Mouse (Mus musculus): Measurements from ENCODE around the gene Yy1. TPM values are rescaled to one million over a fixed set of nuclear protein-coding genes. Genes with fewer than 3 reads are reported as not detected.

Yy1 gene
- total RNA-seq, 2 experiments from 2014 or later: 55.5 to 79.9 TPM

DNA sequence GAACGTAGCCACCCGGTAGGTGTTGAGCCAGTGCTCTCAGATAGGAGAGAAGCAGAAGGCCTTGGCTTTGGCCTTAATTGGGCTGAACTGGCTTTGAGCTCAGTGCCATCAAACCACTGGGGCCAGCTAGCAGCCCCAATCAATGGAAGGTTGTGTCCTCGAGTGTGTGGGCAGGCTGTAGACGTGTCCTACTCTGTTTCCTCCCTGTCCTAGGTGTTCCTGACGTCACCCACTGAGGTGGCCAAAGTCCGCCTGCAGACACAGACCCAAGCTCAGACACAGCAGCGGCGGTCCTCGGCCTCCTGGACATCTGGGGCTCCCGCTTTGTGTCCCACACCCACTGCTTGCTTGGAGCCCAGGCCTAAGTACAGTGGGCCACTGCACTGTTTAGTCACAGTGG lies 62.3 kb downstream of the Yy1 start:
- DNase-seq (ENCODE audit: low spot score in 2 of 2): no peak

- DNase-seq (ENCODE audit: low spot score in 2 of 2): no peak
These were observed 63.4 kb downstream of the Yy1 start for GRCm38 (mm10) chr12:108856186-108856585.

DNA sequence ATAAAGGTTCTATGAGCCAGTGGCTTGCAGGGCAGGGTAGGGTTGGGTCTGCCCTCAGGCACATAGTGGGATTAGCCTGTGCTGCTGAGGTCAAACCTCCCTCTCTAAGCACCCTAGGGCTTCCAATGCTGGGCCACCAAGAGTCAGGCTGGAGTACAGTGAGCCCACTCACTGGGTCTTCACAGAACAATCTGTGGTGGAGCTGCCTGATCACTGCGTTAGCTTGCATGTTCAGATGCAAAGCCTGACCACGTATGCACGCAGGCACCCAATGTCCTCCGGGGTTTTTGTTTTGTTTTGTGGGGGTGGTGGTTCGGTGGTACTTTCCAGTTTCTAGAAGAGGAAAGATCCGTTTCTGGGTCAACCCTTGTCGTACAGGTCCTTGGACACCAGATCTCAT lies 64.3 kb downstream of the Yy1 start:
- no peak for DNase-seq (ENCODE audit: low spot score in 2 of 2)

DNA sequence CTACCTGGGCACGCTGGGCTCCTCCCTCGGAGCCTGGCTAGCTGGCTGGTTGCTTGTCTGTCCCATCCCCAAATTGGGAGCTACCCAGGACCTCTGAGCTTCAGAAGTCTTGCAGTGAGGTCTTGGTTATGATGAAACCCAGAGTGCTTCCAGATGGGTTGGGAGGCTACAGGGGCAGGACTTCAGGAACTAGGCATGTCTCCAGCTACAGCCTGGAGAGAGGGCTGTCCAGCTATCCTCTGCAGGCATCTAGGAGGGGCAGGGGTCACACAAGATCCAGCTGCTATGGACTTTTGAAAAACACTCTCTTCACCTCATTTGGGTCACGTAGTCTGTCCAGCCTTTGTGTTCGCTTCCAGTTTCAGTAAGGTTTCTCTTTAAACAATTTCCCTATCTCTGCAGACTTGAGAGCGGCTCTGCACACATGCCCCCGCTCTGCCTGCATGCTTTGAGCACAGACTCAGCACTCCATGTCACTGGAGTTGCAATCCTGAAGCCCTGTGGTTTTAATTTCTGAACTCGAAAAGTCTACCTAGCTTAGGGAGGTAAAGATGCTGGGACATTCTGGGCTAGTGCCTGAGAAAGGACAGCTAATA lies 64.9 kb downstream of the Yy1 start:
- DNase-seq (ENCODE audit: low spot score in 2 of 2): no peak

- no peak for DNase-seq (ENCODE audit: low spot score in 2 of 2)
These were observed 65.7 kb downstream of the Yy1 start for GRCm38 (mm10) chr12:108858486-108858885.

- DNase-seq (ENCODE audit: low spot score in 2 of 2): no peak
These were observed 72.3 kb downstream of the Yy1 start for GRCm38 (mm10) chr12:108865007-108865494.

- no peak for DNase-seq (ENCODE audit: low spot score in 2 of 2)
These were observed 76.8 kb downstream of the Yy1 start for GRCm38 (mm10) chr12:108869575-108869974.

Small RNA genes within 50 kb of the gene (microRNA-seq; reads per million reads assigned to microRNA genes)
- 49.0 to 60.5 reads per million in 2 experiments for gene Mir345 (ENCODE audit: borderline number of aligned reads in 2 of 2)

Other genes starting within 250 kb of the Yy1 start
- 10 to 100 TPM; 37.3 to 43.4 TPM for gene Evl, start 238.3 kb upstream of the Yy1 start, total RNA-seq (2021)
- under 1 TPM in 1 of 2 experiments, not detected in 1; 0.17 TPM for gene Degs2, start 90.7 kb upstream of the Yy1 start, total RNA-seq (2021)
- 10 to 100 TPM; 17.5 to 30.1 TPM for gene Slc25a29, start 42.9 kb downstream of the Yy1 start, total RNA-seq (2021)
- gene Slc25a47, start 43.1 kb downstream of the Yy1 start, total RNA-seq (2021): 10 to 100 TPM; 12.6 to 14.6 TPM
- gene Wdr25, start 100.7 kb downstream of the Yy1 start, total RNA-seq (2021): 1 to 10 TPM; 5.0 to 5.7 TPM
- 10 to 100 TPM; 59.5 to 60.2 TPM for gene Wars, start 101.2 kb downstream of the Yy1 start, total RNA-seq (2021)